Mouse (Mus musculus) limb, embryonic 13.5 days (tissue): Measurements from ENCODE around the gene Rasa2. TPM values are rescaled to one million over a fixed set of nuclear protein-coding genes. Genes with fewer than 3 reads are reported as not detected.
"Not testable (repeated sequence)": the region's sequence is repeated elsewhere in the genome, so short reads cannot be mapped to it uniquely, and the experiment has no call there.

Experiments
- ATAC-seq: fragments of 200-750 bp; cut with Nextera tagmentation; 2 replicates; pipeline ENCODE4 v1.8.0; 2017; ENCODE audit warnings: low read depth, moderate number of reproducible peaks, moderate TSS enrichment; ENCODE audit not compliant: low FRiP score
- H3K27ac ChIP-seq: fragments of 300-500 bp; sonication (generic); 2 replicates; pipeline ENCODE4 v1.5.1; 2015; ENCODE audit warnings: inconsistent platforms, mild to moderate bottlenecking, moderate library complexity
- H3K27me3 ChIP-seq: fragments of 300-500 bp; sonication (generic); 2 replicates; pipeline ENCODE4 v1.6.1; 2015; ENCODE audit warnings: mild to moderate bottlenecking, inconsistent platforms
- H3K36me3 ChIP-seq: fragments of 300-500 bp; sonication (generic); 2 replicates; pipeline ENCODE4 v1.6.1; 2015; ENCODE audit warnings: inconsistent platforms, mild to moderate bottlenecking, moderate library complexity
- H3K4me1 ChIP-seq: fragments of 300-500 bp; sonication (generic); 2 replicates; pipeline ENCODE4 v1.6.1; 2015; ENCODE audit warnings: inconsistent platforms
- H3K4me2 ChIP-seq: fragments of 300-500 bp; sonication (generic); replicated peaks from 2 replicates; pipeline ENCODE4 v1.6.1; 2015; ENCODE audit warnings: inconsistent platforms, mild to moderate bottlenecking, moderate library complexity
- H3K4me3 ChIP-seq: fragments of 300-500 bp; sonication (generic); 2 replicates; pipeline ENCODE4 v1.5.1; 2015; ENCODE audit warnings: moderate library complexity, mild to moderate bottlenecking, inconsistent platforms
- H3K9ac ChIP-seq: fragments of 300-500 bp; sonication (generic); 2 replicates; pipeline ENCODE4 v1.6.1; 2015; ENCODE audit warnings: mild to moderate bottlenecking, inconsistent platforms
- H3K9me3 ChIP-seq: fragments of 300-500 bp; sonication (generic); 2 replicates; pipeline ENCODE4 v1.6.1; 2016; ENCODE audit warnings: inconsistent platforms
- WGBS: fragments of 180-500 bp; shearing (Covaris S2); methylation state at CpG from one replicate; pipeline ENCODE4 v1.1.7; 2015; 5-methylcytosine and 5-hydroxymethylcytosine counted together
- polyA plus RNA-seq: library from polyadenylated mRNA; unstranded; fragments of >200 nt; fragmentation: Nextera tagmentation; extraction: Ambion mirVana; gene quantifications from 2 replicates; pipeline ENCODE4 v1.2.1, GENCODE M21; 2015

Rasa2 gene
- polyA plus RNA-seq, 1 experiment from 2014 or later: 22.7 TPM

- Histone ChIP-seq H3K27ac (no peak overlapping the region), H3K4me2 (no peak overlapping the region), H3K4me3 (no peak overlapping the region), H3K4me1 (peaks cover 6% of the 10 kb centered on the region), H3K27me3 (no peaks in the 10 kb centered on the region), H3K9me3 (no peaks in the 10 kb centered on the region), H3K9ac (no peak overlapping the region), H3K36me3 (peaks cover 32% of the 10 kb centered on the region)
- WGBS: 84% methylated on average over 9 of the region's 9 CpGs
- no peak for ATAC-seq
Measured at GRCm38 (mm10) chr9:96572754-96573153, 58.7 kb downstream of the Rasa2 start.

GRCm38 (mm10) chr9:96566470-96566996 is 64.9 kb downstream of the Rasa2 start:
- H3K27ac ChIP-seq: no peak overlapping the region
- 91% methylated on average over 8 of the region's 8 CpGs for WGBS
- no peaks in the 10 kb centered on the region for H3K4me1 ChIP-seq
- no peak overlapping the region for H3K9ac ChIP-seq
- H3K36me3 ChIP-seq: peaks cover 57% of the 10 kb centered on the region
- no peaks in the 10 kb centered on the region for H3K27me3 ChIP-seq
- ATAC-seq: no peak
- H3K9me3 ChIP-seq: no peaks in the 10 kb centered on the region
- no peak overlapping the region for H3K4me2 ChIP-seq
- no peak overlapping the region for H3K4me3 ChIP-seq

- Histone ChIP-seq H3K36me3 (peaks cover 61% of the 10 kb centered on the region), H3K4me3 (no peak overlapping the region), H3K27ac (no peak overlapping the region), H3K4me2 (no peak overlapping the region), H3K9me3 (no peaks in the 10 kb centered on the region), H3K27me3 (no peaks in the 10 kb centered on the region), H3K4me1 (no peaks in the 10 kb centered on the region), H3K9ac (no peak overlapping the region)
- WGBS: 98% methylated on average over 4 of the region's 4 CpGs
- no peak for ATAC-seq
Measured at GRCm38 (mm10) chr9:96563501-96563900, 67.9 kb downstream of the Rasa2 start.

- Histone ChIP-seq H3K27ac (no peak overlapping the region), H3K4me1 (no peaks in the 10 kb centered on the region), H3K36me3 (peaks cover 52% of the 10 kb centered on the region), H3K9ac (no peak overlapping the region), H3K4me2 (no peak overlapping the region), H3K9me3 (no peaks in the 10 kb centered on the region), H3K4me3 (no peak overlapping the region), H3K27me3 (no peaks in the 10 kb centered on the region)
- no peak for ATAC-seq
- 95% methylated on average over 6 of the region's 6 CpGs for WGBS
Measured at GRCm38 (mm10) chr9:96559148-96559547, 72.3 kb downstream of the Rasa2 start.

- no peak overlapping the region for H3K27ac ChIP-seq
- H3K9ac ChIP-seq: no peak overlapping the region
- no peaks in the 10 kb centered on the region for H3K4me1 ChIP-seq
- no peaks in the 10 kb centered on the region for H3K27me3 ChIP-seq
- WGBS: 86% methylated on average over 1 of the region's 1 CpGs
- H3K36me3 ChIP-seq: peaks cover 47% of the 10 kb centered on the region
- H3K9me3 ChIP-seq: no peaks in the 10 kb centered on the region
- no peak overlapping the region for H3K4me2 ChIP-seq
- no peak overlapping the region for H3K4me3 ChIP-seq
- ATAC-seq: no peak
Measured at GRCm38 (mm10) chr9:96558594-96558993, 72.8 kb downstream of the Rasa2 start.

GRCm38 (mm10) chr9:96554095-96554494 is 77.3 kb downstream of the Rasa2 start:
- no peak overlapping the region for H3K27ac ChIP-seq
- no peak overlapping the region for H3K4me3 ChIP-seq
- H3K4me2 ChIP-seq: no peak overlapping the region
- no peaks in the 10 kb centered on the region for H3K9me3 ChIP-seq
- 80% methylated on average over 1 of the region's 1 CpGs for WGBS
- no peaks in the 10 kb centered on the region for H3K4me1 ChIP-seq
- ATAC-seq: no peak
- H3K36me3 ChIP-seq: peaks cover 37% of the 10 kb centered on the region
- H3K27me3 ChIP-seq: no peaks in the 10 kb centered on the region
- no peak overlapping the region for H3K9ac ChIP-seq

GRCm38 (mm10) chr9:96545410-96545809 is 86.0 kb downstream of the Rasa2 start:
- no peaks in the 10 kb centered on the region for H3K9me3 ChIP-seq
- no peak overlapping the region for H3K4me2 ChIP-seq
- H3K4me3 ChIP-seq: no peak overlapping the region
- peaks cover 44% of the 10 kb centered on the region for H3K36me3 ChIP-seq
- 92% methylated on average over 13 of the region's 13 CpGs for WGBS
- ATAC-seq: no peak
- H3K9ac ChIP-seq: no peak overlapping the region
- no peaks in the 10 kb centered on the region for H3K27me3 ChIP-seq
- no peaks in the 10 kb centered on the region for H3K4me1 ChIP-seq
- H3K27ac ChIP-seq: no peak overlapping the region

- H3K27ac ChIP-seq: no peak overlapping the region
- no peak overlapping the region for H3K9ac ChIP-seq
- no peaks in the 10 kb centered on the region for H3K9me3 ChIP-seq
- H3K36me3 ChIP-seq: peaks cover 44% of the 10 kb centered on the region
- 37% methylated on average over 27 of the region's 27 CpGs for WGBS
- no peak overlapping the region for H3K4me3 ChIP-seq
- peak overlapping the region; percentile 43; the same call in 1 of the 2 replicates for H3K4me2 ChIP-seq
- no peaks in the 10 kb centered on the region for H3K27me3 ChIP-seq
- H3K4me1 ChIP-seq: peaks cover 2% of the 10 kb centered on the region; the same call in 1 of the 2 replicates
- ATAC-seq: no peak
Measured at GRCm38 (mm10) chr9:96543643-96544640, 87.5 kb downstream of the Rasa2 start.

- Histone ChIP-seq H3K4me2 (no peak overlapping the region), H3K4me1 (peaks cover 15% of the 10 kb centered on the region), H3K4me3 (no peak overlapping the region), H3K36me3 (peaks cover 20% of the 10 kb centered on the region), H3K9me3 (no peaks in the 10 kb centered on the region), H3K9ac (no peak overlapping the region), H3K27me3 (no peaks in the 10 kb centered on the region), H3K27ac (no peak overlapping the region)
- no peak for ATAC-seq
- 59% methylated on average over 10 of the region's 10 CpGs for WGBS
Measured at GRCm38 (mm10) chr9:96538916-96539315, 92.5 kb downstream of the Rasa2 start.

- H3K4me3 ChIP-seq: peak overlapping the region; percentile 50; the same call in 1 of the 2 replicates
- 91% methylated on average over 6 of the region's 6 CpGs for WGBS
Measured at GRCm38 (mm10) chr9:96537615-96537919, 93.8 kb downstream of the Rasa2 start.

GRCm38 (mm10) chr9:96536895-96537614 is 94.4 kb downstream of the Rasa2 start:
- Histone ChIP-seq H3K9ac (peak overlapping the region; percentile 77), H3K36me3 (peaks cover 7% of the 10 kb centered on the region), H3K27ac (peak overlapping the region; percentile 72; the same call in 1 of the 2 replicates), H3K4me3 (peak overlapping the region; percentile 50), H3K9me3 (no peaks in the 10 kb centered on the region), H3K27me3 (no peaks in the 10 kb centered on the region), H3K4me1 (peaks cover 20% of the 10 kb centered on the region), H3K4me2 (peak overlapping the region; percentile 76)
- WGBS: 20% methylated on average over 37 of the region's 37 CpGs
- ATAC-seq: peak; percentile 86

More at GRCm38 (mm10) chr9:96537615-96537919, 93.8 kb downstream of the Rasa2 start:
- H3K4me2 ChIP-seq: peak overlapping the region; percentile 76
- ATAC-seq: no peak; the same call in 1 of the 2 replicates
- H3K36me3 ChIP-seq: peaks cover 10% of the 10 kb centered on the region
- no peaks in the 10 kb centered on the region for H3K9me3 ChIP-seq
- H3K27ac ChIP-seq: peak overlapping the region; percentile 72; the same call in 1 of the 2 replicates
- no peak overlapping the region for H3K9ac ChIP-seq
- no peaks in the 10 kb centered on the region for H3K27me3 ChIP-seq
- H3K4me1 ChIP-seq: peaks cover 17% of the 10 kb centered on the region

GRCm38 (mm10) chr9:96536093-96536492 is 95.3 kb downstream of the Rasa2 start:
- not testable (repeated sequence) for H3K4me2 ChIP-seq, H3K27ac ChIP-seq, ATAC-seq, H3K36me3 ChIP-seq, H3K9ac ChIP-seq, H3K9me3 ChIP-seq, H3K27me3 ChIP-seq, H3K4me3 ChIP-seq
- 91% methylated on average over 4 of the region's 4 CpGs for WGBS
- peaks cover 26% of the 10 kb centered on the region for H3K4me1 ChIP-seq
